Comparison of ENCODE assay signal across 25 mouse cellular contexts in genomic region chr13:6565571-6565970, GRCm38 (mm10).
"Had no signal": no experiment of that assay in that cellular context is flagged by ENCODE, and none has a peak within 500 bp of the region (broad histone marks: within the 10 kb centered on the region; RNA-seq: fewer than 3 reads in every experiment).

No protein-coding gene starts in this region.

- DNase-seq: gastrocnemius, adult 2 months; gastrocnemius, postnatal 10 days; gastrocnemius, postnatal 25 days; heart, adult 18-20 months; heart, postnatal 10 days; heart, postnatal 4 days; kidney, adult 11 months; kidney, adult 2 months; kidney, adult 9 months; kidney, postnatal 14 days; kidney, postnatal 36 days; layer of hippocampus, adult 9-11 months; layer of hippocampus, postnatal 36 days; left cerebral cortex, postnatal 4 days had no signal

- H3K4me1 ChIP-seq: heart, embryonic 10.5 days; heart, embryonic 12.5 days; hindbrain, embryonic 10.5 days; hindbrain, embryonic 12.5 days; kidney, embryonic 15.5 days; limb, embryonic 13.5 days had no signal

- H3K27ac ChIP-seq: gastrocnemius, adult 2 months; heart, embryonic 10.5 days; hindbrain, embryonic 10.5 days; hindbrain, embryonic 12.5 days; hindbrain, embryonic 14.5 days; hindbrain, postnatal 0 days; kidney, embryonic 15.5 days; kidney, postnatal 0 days; limb, embryonic 13.5 days had no signal

- H3K4me2 ChIP-seq: heart, embryonic 12.5 days; hindbrain, embryonic 12.5 days; hindbrain, embryonic 14.5 days; kidney, embryonic 15.5 days; limb, embryonic 13.5 days had no signal

- ATAC-seq: forebrain, embryonic 16.5 days; hindbrain, postnatal 0 days; intestine, embryonic 16.5 days had no signal

- H3K9me3 ChIP-seq: heart, embryonic 10.5 days; heart, embryonic 12.5 days; hindbrain, embryonic 10.5 days; hindbrain, embryonic 12.5 days; kidney, embryonic 15.5 days; limb, embryonic 13.5 days had no signal

- H3K27me3 ChIP-seq: heart, embryonic 12.5 days; hindbrain, embryonic 12.5 days; kidney, embryonic 15.5 days; limb, embryonic 13.5 days had no signal

- H3K4me3 ChIP-seq: gastrocnemius, adult 2 months; heart, embryonic 10.5 days; heart, embryonic 12.5 days; hindbrain, embryonic 10.5 days; hindbrain, embryonic 12.5 days; kidney, embryonic 15.5 days; limb, embryonic 13.5 days had no signal

- H3K9ac ChIP-seq: heart, embryonic 12.5 days; hindbrain, embryonic 12.5 days; hindbrain, embryonic 14.5 days; kidney, embryonic 15.5 days; limb, embryonic 13.5 days had no signal
